Mouse (Mus musculus) hindbrain, postnatal 0 days (tissue): ENCODE results near the gene Tiam2. TPM values are rescaled to one million over a fixed set of nuclear protein-coding genes. Genes with fewer than 3 reads are reported as not detected.

ENCODE experiments used
- ATAC-seq: fragments of 200-750 bp; cut with Nextera tagmentation; 2 replicates; pipeline ENCODE4 v1.8.0; 2017; ENCODE audit warnings: mild to moderate bottlenecking, moderate TSS enrichment, moderate library complexity
- DNase-seq: peaks from one replicate; pipeline ENCODE4 v3.0.0-alpha.2; 2015; ENCODE audit warnings: low spot score
- H3K27ac ChIP-seq: fragments of 300-500 bp; sonication (generic); 2 replicates; pipeline ENCODE4 v1.5.1; 2014; ENCODE audit warnings: mild to moderate bottlenecking
- H3K27me3 ChIP-seq: fragments of 300-500 bp; sonication (generic); 2 replicates; pipeline ENCODE4 v1.6.1; 2014; ENCODE audit warnings: low read length, mixed read lengths; ENCODE audit not compliant: insufficient read depth
- H3K36me3 ChIP-seq: fragments of 300-500 bp; sonication (generic); 2 replicates; pipeline ENCODE4 v1.6.1; 2014; ENCODE audit warnings: low read length, mixed read lengths; ENCODE audit not compliant: insufficient read depth
- H3K4me1 ChIP-seq: fragments of 300-500 bp; sonication (generic); 2 replicates; pipeline ENCODE4 v1.6.1; 2014; ENCODE audit warnings: antibody characterized with exemption, low read length, mixed read lengths; ENCODE audit not compliant: insufficient read depth
- H3K4me2 ChIP-seq: fragments of 300-500 bp; sonication (generic); 2 replicates; pipeline ENCODE4 v1.6.1; 2014; ENCODE audit warnings: low read depth, mild to moderate bottlenecking, low read length, moderate library complexity, mixed read lengths
- H3K4me3 ChIP-seq: fragments of 300-500 bp; sonication (generic); 2 replicates; pipeline ENCODE4 v1.5.1; 2014; ENCODE audit warnings: low read length
- H3K9ac ChIP-seq: fragments of 300-500 bp; sonication (generic); replicated peaks from 2 replicates; pipeline ENCODE4 v1.6.1; 2014; ENCODE audit warnings: mild to moderate bottlenecking, low read length, moderate library complexity, mixed read lengths
- H3K9me3 ChIP-seq: fragments of 300-500 bp; sonication (generic); 2 replicates; pipeline ENCODE4 v1.6.1; 2016; ENCODE audit warnings: low read length, mixed read lengths
- CTCF ChIP-seq: IDR thresholded peaks from 2 replicates; pipeline ENCODE4 v1.5.1; 2016; ENCODE audit warnings: antibody characterized with exemption, control low read depth, low read depth
- WGBS: fragments of 180-500 bp; shearing (Covaris S2); extraction: QIAGEN DNeasy Blood & Tissue Kit; methylation state at CpG from one replicate; pipeline ENCODE4 v1.1.7; 2014; 5-methylcytosine and 5-hydroxymethylcytosine counted together
- polyA plus RNA-seq: library from polyadenylated mRNA; unstranded; fragments of >200 nt; fragmentation: Nextera tagmentation; extraction: Ambion mirVana; gene quantifications from 2 replicates; pipeline ENCODE4 v1.2.1, GENCODE M21; 2015
- total RNA-seq: library from RNA; depleted of rRNA; stranded (reverse); fragments of >200 nt; gene quantifications from 2 replicates; pipeline ENCODE4 v1.2.3, GENCODE M21; 2014

Gene Tiam2
- total and polyA plus RNA-seq, 2 experiments from 2014 or later: 2.8 to 8.8 TPM

- Histone ChIP-seq H3K27me3 (peaks cover 4% of the 10 kb centered on the region), H3K9me3 (no peaks in the 10 kb centered on the region), H3K9ac (peak overlapping the region; percentile 51; the same call in 1 of the 2 replicates), H3K36me3 (no peaks in the 10 kb centered on the region), H3K27ac (no peak overlapping the region), H3K4me3 (peak overlapping the region; percentile 52), H3K4me2 (peak overlapping the region; percentile 78), H3K4me1 (0 out of 2 replicates have a peak, but pooled peaks cover 3% of the 10 kb centered on the region)
- 6% methylated on average over 14 of the region's 14 CpGs for WGBS
- no peak for TF ChIP-seq CTCF
- DNase-seq (no peak), ATAC-seq (no peak)
Observed at GRCm38 (mm10) chr17:3327335-3327734, 962 bp downstream of the Tiam2 start.

- no peaks in the 10 kb centered on the region for H3K36me3 ChIP-seq
- ATAC-seq (no peak), DNase-seq (no peak)
- H3K4me2 ChIP-seq: no peak overlapping the region
- H3K4me1 ChIP-seq: 0 out of 2 replicates have a peak, but pooled peaks cover 3% of the 10 kb centered on the region
- 76% methylated on average over 4 of the region's 4 CpGs for WGBS
- H3K9ac ChIP-seq: no peak overlapping the region
- H3K9me3 ChIP-seq: no peaks in the 10 kb centered on the region
- no peak overlapping the region for H3K4me3 ChIP-seq
- peaks cover 4% of the 10 kb centered on the region for H3K27me3 ChIP-seq
- no peak overlapping the region for H3K27ac ChIP-seq
- TF ChIP-seq CTCF: no peak
Observed at GRCm38 (mm10) chr17:3328820-3329219, 2.4 kb downstream of the Tiam2 start.

DNA sequence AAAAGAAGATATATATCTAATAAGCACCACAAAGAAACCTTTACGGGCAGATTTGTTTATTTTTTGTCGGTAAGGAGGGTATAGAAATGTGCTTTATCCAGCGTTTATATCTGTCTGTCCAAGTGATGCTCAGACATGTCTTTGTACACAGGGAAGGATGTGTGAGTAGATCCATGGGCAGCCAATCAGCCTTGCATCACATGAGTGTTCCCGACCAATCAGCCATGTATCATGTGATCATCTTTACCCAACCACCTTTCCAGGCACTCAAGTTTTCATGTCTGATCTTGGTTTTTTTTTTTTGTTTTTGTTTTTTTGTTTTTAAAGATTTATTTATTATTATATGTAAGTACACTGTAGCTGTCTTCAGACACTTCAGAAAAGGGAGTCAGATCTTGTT lies 3.1 kb downstream of the Tiam2 start:
- TF ChIP-seq CTCF: no peak
- no peak for ATAC-seq
- Histone ChIP-seq H3K27ac (no peak overlapping the region), H3K4me2 (no peak overlapping the region), H3K27me3 (peaks cover 4% of the 10 kb centered on the region), H3K9ac (no peak overlapping the region), H3K4me3 (no peak overlapping the region), H3K4me1 (0 out of 2 replicates have a peak, but pooled peaks cover 3% of the 10 kb centered on the region), H3K9me3 (no peaks in the 10 kb centered on the region), H3K36me3 (no peaks in the 10 kb centered on the region)
- WGBS: 93% methylated on average over 4 of the region's 4 CpGs
- DNase-seq: no peak

DNA sequence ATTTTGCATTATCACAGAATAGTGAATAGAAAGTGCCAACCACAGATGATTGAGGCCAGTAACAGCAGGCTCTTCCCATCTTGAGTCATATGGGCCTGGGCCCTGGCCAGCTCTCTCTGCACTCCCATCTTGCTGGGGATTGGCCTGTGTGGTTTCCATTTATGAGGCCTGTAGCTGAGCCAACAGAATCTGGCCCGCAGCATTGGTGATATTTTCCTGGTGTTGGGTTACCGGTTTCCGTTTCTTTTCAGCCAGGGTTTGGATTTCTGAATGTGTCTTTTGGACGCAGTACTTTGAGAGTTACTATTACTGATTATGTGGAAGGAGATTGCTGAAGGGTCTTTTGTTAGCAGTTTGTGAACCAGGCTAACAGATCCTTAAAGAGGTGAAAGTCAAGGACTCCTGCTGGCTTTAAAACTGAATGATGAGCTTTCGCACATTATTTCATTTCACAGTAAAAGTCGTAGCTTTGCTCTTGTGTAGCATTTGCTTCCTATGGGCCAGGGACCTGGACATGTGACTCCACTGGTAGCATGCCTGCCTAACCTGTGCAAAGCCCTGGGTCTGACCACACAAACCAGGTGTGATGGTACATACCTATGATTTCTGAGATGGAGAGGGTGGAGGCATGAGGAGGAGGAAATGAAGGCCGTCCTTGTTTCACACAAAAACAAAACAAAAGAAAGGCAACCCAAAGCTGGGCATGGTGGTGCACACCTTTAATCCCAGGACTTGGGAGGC lies 5.5 kb downstream of the Tiam2 start:
- H3K4me2 ChIP-seq: no peak overlapping the region
- peak; percentile 81 for DNase-seq
- 55% methylated on average over 7 of the region's 7 CpGs for WGBS

GRCm38 (mm10) chr17:3336161-3336739 lies 9.9 kb downstream of the Tiam2 start:
- H3K4me2 ChIP-seq: no peak overlapping the region
- H3K9ac ChIP-seq: no peak overlapping the region
- H3K9me3 ChIP-seq: no peaks in the 10 kb centered on the region
- no peak for ATAC-seq
- no peaks in the 10 kb centered on the region for H3K27me3 ChIP-seq
- WGBS: 72% methylated on average over 7 of the region's 7 CpGs
- DNase-seq: no peak
- no peak for TF ChIP-seq CTCF
- peaks cover 11% of the 10 kb centered on the region for H3K4me1 ChIP-seq
- H3K36me3 ChIP-seq: no peaks in the 10 kb centered on the region
- H3K27ac ChIP-seq: peak overlapping the region; percentile 85
- H3K4me3 ChIP-seq: no peak overlapping the region

More for the DNA sequence above, 5.5 kb downstream of the Tiam2 start:
- no peaks in the 10 kb centered on the region for H3K9me3 ChIP-seq
- H3K9ac ChIP-seq: no peak overlapping the region
- peaks cover 4% of the 10 kb centered on the region for H3K27me3 ChIP-seq
- peaks cover 3% of the 10 kb centered on the region; the same call in 1 of the 2 replicates for H3K4me1 ChIP-seq
- TF ChIP-seq CTCF: no peak
- ATAC-seq: peak; percentile 77; the same call in 1 of the 2 replicates
- no peak overlapping the region; the same call in 1 of the 2 replicates for H3K27ac ChIP-seq
- H3K4me3 ChIP-seq: no peak overlapping the region
- H3K36me3 ChIP-seq: no peaks in the 10 kb centered on the region

- peak; percentile 69 for DNase-seq
- no peaks in the 10 kb centered on the region for H3K27me3 ChIP-seq
- no peaks in the 10 kb centered on the region for H3K9me3 ChIP-seq
- no peak for TF ChIP-seq CTCF
- H3K36me3 ChIP-seq: no peaks in the 10 kb centered on the region
- H3K27ac ChIP-seq: peak overlapping the region; percentile 85
- no peak overlapping the region for H3K4me3 ChIP-seq
- no peak overlapping the region for H3K9ac ChIP-seq
- H3K4me1 ChIP-seq: peaks cover 11% of the 10 kb centered on the region
- WGBS: 53% methylated on average over 7 of the region's 7 CpGs
- 0 out of 2 replicates have a peak overlapping the region, but pooled peaks have one; percentile 5 for H3K4me2 ChIP-seq
- peak; percentile 84 for ATAC-seq
Observed at GRCm38 (mm10) chr17:3336887-3337524, 10.6 kb downstream of the Tiam2 start.
